Mouse (Mus musculus): ENCODE measurements at regions not wholly inside any gene's neighbourhood (a gene's known extent, or its start where the extent isn't known, plus 50 kb on each side); places are given as distances from the start of the nearest gene placed in this dataset.

DNA sequence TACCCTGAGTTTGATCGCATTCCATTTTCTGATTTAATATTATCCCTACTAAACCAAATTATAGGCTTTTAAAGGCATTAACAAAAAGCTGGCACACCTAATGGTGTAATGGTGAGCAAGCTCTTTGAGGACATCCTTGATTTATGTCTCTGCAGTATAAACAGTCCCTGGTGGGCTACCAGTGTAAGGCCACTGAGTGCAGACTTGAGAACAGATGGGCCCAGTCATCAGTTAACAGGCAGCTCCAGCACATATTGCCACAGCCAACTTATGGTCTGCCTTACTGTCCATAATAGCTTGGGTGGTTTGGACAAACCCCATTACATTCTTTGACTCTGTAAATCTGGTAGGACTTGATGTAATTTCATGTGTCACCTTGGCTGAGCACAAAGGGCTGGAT lies 144.4 kb upstream of the Fndc3a start:
- Histone ChIP-seq H3K27me3 (ENCODE audit: insufficient read depth, low read length) (no peaks in the 10 kb centered on the region), H3K4me3 (ENCODE audit: low read depth, low read length) (no peak overlapping the region), H3K4me2 (ENCODE audit: low read depth) (no peak overlapping the region), H3K36me3 (ENCODE audit: insufficient read depth) (no peaks in the 10 kb centered on the region), H3K27ac (ENCODE audit: low read depth, low read length) (no peak overlapping the region), H3K4me1 (ENCODE audit: insufficient read depth) (no peaks in the 10 kb centered on the region), H3K9me3 (ENCODE audit: low read length) (no peaks in the 10 kb centered on the region), H3K9ac (no peak overlapping the region)
- no peak for TF ChIP-seq CTCF (IDR thresholded peaks at IDR 0.05; ENCODE audit: low read depth)
- no peak for DNase-seq
- no peak for ATAC-seq
- WGBS = 90% methylated on average over 1 of the region's 1 CpGs

- Histone ChIP-seq H3K36me3 (ENCODE audit: insufficient read depth) (no peaks in the 10 kb centered on the region), H3K4me2 (ENCODE audit: low read depth) (no peak overlapping the region), H3K9ac (no peak overlapping the region), H3K4me1 (ENCODE audit: insufficient read depth) (no peaks in the 10 kb centered on the region), H3K4me3 (ENCODE audit: low read depth, low read length) (no peak overlapping the region), H3K27me3 (ENCODE audit: insufficient read depth, low read length) (no peaks in the 10 kb centered on the region), H3K27ac (ENCODE audit: low read depth, low read length) (no peak overlapping the region), H3K9me3 (ENCODE audit: low read length) (no peaks in the 10 kb centered on the region)
- ATAC-seq (no peak), DNase-seq (no peak)
- no peak for TF ChIP-seq CTCF (IDR thresholded peaks at IDR 0.05; ENCODE audit: low read depth)
- WGBS = 89% methylated on average over 3 of the region's 3 CpGs
Measured at GRCm38 (mm10) chr14:72853104-72853503, 143.3 kb upstream of the Fndc3a start.

GRCm38 (mm10) chr14:72850884-72851283 lies 141.1 kb upstream of the Fndc3a start:
- no peaks in the 10 kb centered on the region for H3K9me3 ChIP-seq (ENCODE audit: low read length)
- no peaks in the 10 kb centered on the region for H3K36me3 ChIP-seq (ENCODE audit: insufficient read depth)
- H3K4me1 ChIP-seq (ENCODE audit: insufficient read depth) = no peaks in the 10 kb centered on the region
- no peaks in the 10 kb centered on the region for H3K27me3 ChIP-seq (ENCODE audit: insufficient read depth, low read length)
- H3K4me3 ChIP-seq (ENCODE audit: low read depth, low read length) = no peak overlapping the region
- ATAC-seq = no peak
- H3K4me2 ChIP-seq (ENCODE audit: low read depth) = no peak overlapping the region
- H3K9ac ChIP-seq = no peak overlapping the region
- WGBS = 81% methylated on average over 3 of the region's 3 CpGs
- no peak for DNase-seq
- no peak for TF ChIP-seq CTCF (IDR thresholded peaks at IDR 0.05; ENCODE audit: low read depth)
- no peak overlapping the region for H3K27ac ChIP-seq (ENCODE audit: low read depth, low read length)

DNA sequence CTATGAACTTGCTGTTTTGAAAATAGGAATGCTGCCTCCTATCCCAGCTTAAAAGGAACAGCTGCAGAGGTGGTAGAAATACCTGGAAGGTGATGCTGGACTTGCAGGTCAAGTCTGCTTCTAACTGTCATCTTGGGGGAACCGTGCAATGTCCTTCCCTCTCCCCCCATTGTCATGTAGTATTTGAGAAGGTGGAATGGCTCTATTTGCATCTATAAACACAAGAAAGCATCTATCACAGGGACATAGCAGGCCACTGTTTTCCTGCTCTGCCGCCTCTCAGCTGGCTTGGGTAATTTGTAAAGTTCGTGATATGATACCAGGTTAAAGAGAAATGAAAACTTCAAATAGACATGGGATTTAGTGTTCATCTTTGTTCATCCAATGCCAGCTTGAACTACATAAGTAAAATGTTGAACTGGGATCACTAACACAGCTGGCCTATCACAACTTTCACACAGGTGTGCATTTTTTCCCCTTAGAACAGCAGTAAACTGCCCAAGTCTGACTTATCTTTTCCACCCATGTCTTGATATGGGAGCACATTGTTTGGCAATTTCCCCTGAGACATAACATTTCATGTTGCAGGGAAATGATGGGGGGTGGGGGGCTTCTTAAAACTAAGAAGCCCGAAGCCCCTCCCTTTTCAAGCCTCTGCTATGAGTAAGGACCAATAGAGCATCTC lies 138.6 kb upstream of the Fndc3a start:
- Histone ChIP-seq H3K27ac (ENCODE audit: low read depth, low read length) (no peak overlapping the region), H3K4me1 (ENCODE audit: insufficient read depth) (no peaks in the 10 kb centered on the region), H3K9me3 (ENCODE audit: low read length) (no peaks in the 10 kb centered on the region), H3K4me3 (ENCODE audit: low read depth, low read length) (no peak overlapping the region), H3K4me2 (ENCODE audit: low read depth) (no peak overlapping the region), H3K9ac (no peak overlapping the region), H3K36me3 (ENCODE audit: insufficient read depth) (no peaks in the 10 kb centered on the region), H3K27me3 (ENCODE audit: insufficient read depth, low read length) (no peaks in the 10 kb centered on the region)
- TF ChIP-seq CTCF (IDR thresholded peaks at IDR 0.05; ENCODE audit: low read depth) = no peak
- WGBS = 91% methylated on average over 4 of the region's 4 CpGs
- ATAC-seq = no peak
- no peak for DNase-seq

- no peaks in the 10 kb centered on the region for H3K27me3 ChIP-seq (ENCODE audit: insufficient read depth, low read length)
- H3K27ac ChIP-seq (ENCODE audit: low read depth, low read length) = no peak overlapping the region
- H3K9me3 ChIP-seq (ENCODE audit: low read length) = no peaks in the 10 kb centered on the region
- TF ChIP-seq CTCF (IDR thresholded peaks at IDR 0.05; ENCODE audit: low read depth) = no peak
- H3K4me2 ChIP-seq (ENCODE audit: low read depth) = no peak overlapping the region
- H3K4me3 ChIP-seq (ENCODE audit: low read depth, low read length) = no peak overlapping the region
- 56% methylated on average over 7 of the region's 7 CpGs for WGBS
- peak; percentile 46 for DNase-seq
- no peaks in the 10 kb centered on the region for H3K4me1 ChIP-seq (ENCODE audit: insufficient read depth)
- no peaks in the 10 kb centered on the region for H3K36me3 ChIP-seq (ENCODE audit: insufficient read depth)
- ATAC-seq = peak; percentile 76
- no peak overlapping the region for H3K9ac ChIP-seq
Measured at GRCm38 (mm10) chr14:72847466-72847865, 137.7 kb upstream of the Fndc3a start.

DNA sequence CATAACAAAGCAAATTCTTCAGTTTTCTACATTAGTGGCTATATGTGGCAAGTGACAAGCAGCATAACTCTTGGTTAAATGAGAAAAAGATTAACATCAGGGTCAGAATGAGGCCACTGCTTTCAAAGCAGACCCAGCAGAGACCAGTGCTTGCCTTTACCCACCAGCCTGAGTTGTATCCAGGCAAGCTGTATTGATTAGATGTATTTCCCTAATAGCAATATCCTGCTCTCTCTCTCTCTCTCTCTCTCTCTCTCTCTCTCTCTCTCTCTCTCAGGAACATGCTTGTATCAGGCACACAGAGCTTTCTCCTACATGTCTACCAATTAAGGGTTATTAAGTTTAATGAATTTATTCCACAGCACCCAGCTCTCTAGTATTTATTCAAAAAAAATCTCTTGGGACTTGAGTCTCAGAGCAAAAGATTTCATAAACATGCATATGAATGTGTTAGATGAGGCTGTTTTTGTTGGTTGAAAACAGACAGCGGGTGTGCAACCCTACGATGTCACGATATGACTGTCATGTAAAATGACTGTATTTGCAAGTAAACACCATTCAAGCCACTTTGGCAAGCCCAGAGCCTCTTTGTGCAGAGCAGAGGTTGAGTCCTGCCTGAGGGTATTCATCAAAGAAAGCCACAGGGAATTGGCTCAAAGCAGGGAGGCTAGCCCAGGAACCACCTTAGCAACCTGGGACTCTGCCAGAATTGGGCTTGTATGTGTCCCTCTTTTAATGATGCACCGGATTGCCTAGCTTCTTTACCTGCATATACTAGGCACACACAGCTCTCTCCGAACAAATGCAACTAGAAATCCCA lies 136.0 kb upstream of the Fndc3a start:
- H3K9me3 ChIP-seq (ENCODE audit: low read length) = no peaks in the 10 kb centered on the region
- H3K36me3 ChIP-seq (ENCODE audit: insufficient read depth) = no peaks in the 10 kb centered on the region
- H3K27me3 ChIP-seq (ENCODE audit: insufficient read depth, low read length) = no peaks in the 10 kb centered on the region
- 38% methylated on average over 5 of the region's 5 CpGs for WGBS
- ATAC-seq = peak; percentile 30
- no peaks in the 10 kb centered on the region for H3K4me1 ChIP-seq (ENCODE audit: insufficient read depth)
- no peak overlapping the region for H3K4me2 ChIP-seq (ENCODE audit: low read depth)
- H3K4me3 ChIP-seq (ENCODE audit: low read depth, low read length) = no peak overlapping the region
- no peak overlapping the region for H3K27ac ChIP-seq (ENCODE audit: low read depth, low read length)
- no peak overlapping the region for H3K9ac ChIP-seq
- DNase-seq = peak; percentile 23
- TF ChIP-seq CTCF (IDR thresholded peaks at IDR 0.05; ENCODE audit: low read depth) = no peak

GRCm38 (mm10) chr14:72844753-72845369 lies 135.1 kb upstream of the Fndc3a start:
- H3K9ac ChIP-seq = no peak overlapping the region
- no peak overlapping the region for H3K4me2 ChIP-seq (ENCODE audit: low read depth)
- no peak overlapping the region for H3K4me3 ChIP-seq (ENCODE audit: low read depth, low read length)
- no peaks in the 10 kb centered on the region for H3K4me1 ChIP-seq (ENCODE audit: insufficient read depth)
- H3K9me3 ChIP-seq (ENCODE audit: low read length) = no peaks in the 10 kb centered on the region
- no peaks in the 10 kb centered on the region for H3K27me3 ChIP-seq (ENCODE audit: insufficient read depth, low read length)
- no peak overlapping the region for H3K27ac ChIP-seq (ENCODE audit: low read depth, low read length)
- H3K36me3 ChIP-seq (ENCODE audit: insufficient read depth) = no peaks in the 10 kb centered on the region
- no peak for TF ChIP-seq CTCF (IDR thresholded peaks at IDR 0.05; ENCODE audit: low read depth)
- DNase-seq = peak; percentile 5
- 52% methylated on average over 5 of the region's 5 CpGs for WGBS
- peak; percentile 50 for ATAC-seq
